Mouse (Mus musculus) spleen, adult 12 weeks (tissue): Measurements from ENCODE around the gene Vmo1.

Source experiments
- DNase-seq: peaks from one replicate; pipeline ENCODE4 v3.0.0; 2022; ENCODE audit warnings: low spot score

Vmo1 gene

GRCm38 (mm10) chr11:70472716-70473115, 41.7 kb downstream of the Vmo1 start:
- no peak for DNase-seq

- no peak for DNase-seq
Observed at GRCm38 (mm10) chr11:70469764-70470163, 44.7 kb downstream of the Vmo1 start.

- DNase-seq = no peak
Observed at GRCm38 (mm10) chr11:70467902-70468619, 46.4 kb downstream of the Vmo1 start.

- no peak for DNase-seq
Observed at GRCm38 (mm10) chr11:70465824-70466223, 48.6 kb downstream of the Vmo1 start.

- no peak for DNase-seq
Observed at GRCm38 (mm10) chr11:70465211-70465610, 49.2 kb downstream of the Vmo1 start.

GRCm38 (mm10) chr11:70463970-70464369, 50.4 kb downstream of the Vmo1 start:
- DNase-seq = no peak
